Mouse (Mus musculus) midbrain, embryonic 16.5 days (tissue): ENCODE measurements around the gene Ahnak. TPM values are rescaled to one million over a fixed set of nuclear protein-coding genes. Genes with fewer than 3 reads are reported as not detected.

ENCODE experiments used
- ATAC-seq: fragments of 200-750 bp; cut with Nextera tagmentation; 2 replicates; pipeline ENCODE4 v1.8.0; 2017; ENCODE audit warnings: moderate TSS enrichment
- H3K27ac ChIP-seq: fragments of 300-500 bp; sonication (generic); 2 replicates; pipeline ENCODE4 v1.5.1; 2014; ENCODE audit warnings: mild to moderate bottlenecking, low read length, mixed read lengths
- H3K27me3 ChIP-seq: fragments of 300-500 bp; sonication (generic); 2 replicates; pipeline ENCODE4 v1.6.1; 2014; ENCODE audit warnings: low read depth, low read length, mixed read lengths; ENCODE audit not compliant: control insufficient read depth, insufficient read depth
- H3K36me3 ChIP-seq: fragments of 300-500 bp; sonication (generic); 2 replicates; pipeline ENCODE4 v1.6.1; 2014; ENCODE audit warnings: mild to moderate bottlenecking, low read length, moderate library complexity, mixed read lengths; ENCODE audit not compliant: control insufficient read depth, insufficient read depth
- H3K4me1 ChIP-seq: fragments of 300-500 bp; sonication (generic); 2 replicates; pipeline ENCODE4 v1.6.1; 2014; ENCODE audit warnings: mild to moderate bottlenecking, low read length, mixed read lengths; ENCODE audit not compliant: control insufficient read depth, insufficient read depth
- H3K4me2 ChIP-seq: fragments of 300-500 bp; sonication (generic); 2 replicates; pipeline ENCODE4 v1.6.1; 2014; ENCODE audit warnings: mild to moderate bottlenecking, low read length, mixed read lengths
- H3K4me3 ChIP-seq: fragments of 300-500 bp; sonication (generic); 2 replicates; pipeline ENCODE4 v1.5.1; 2014; ENCODE audit warnings: low read depth, mild to moderate bottlenecking, low read length, moderate library complexity, mixed read lengths
- H3K9ac ChIP-seq: fragments of 300-500 bp; sonication (generic); 2 replicates; pipeline ENCODE4 v1.6.1; 2014; ENCODE audit warnings: low read depth, low read length, mixed read lengths
- H3K9me3 ChIP-seq: fragments of 300-500 bp; sonication (generic); replicated peaks from 2 replicates; pipeline ENCODE4 v1.6.1; 2014; ENCODE audit warnings: mild to moderate bottlenecking, low read length, mixed read lengths; ENCODE audit not compliant: control insufficient read depth, poor library complexity, severe bottlenecking
- WGBS: fragments of 180-500 bp; shearing (Covaris S2); extraction: QIAGEN DNeasy Blood & Tissue Kit; methylation state at CpG from one replicate; pipeline ENCODE4 v1.1.7; 2014; 5-methylcytosine and 5-hydroxymethylcytosine counted together
- polyA plus RNA-seq: library from polyadenylated mRNA; unstranded; fragments of >200 nt; fragmentation: Nextera tagmentation; extraction: Ambion mirVana; gene quantifications from 2 replicates; pipeline ENCODE4 v1.2.1, GENCODE M21; 2015

The Ahnak gene
- polyA plus RNA-seq, 1 experiment from 2014 or later, result 2.7 TPM

DNA sequence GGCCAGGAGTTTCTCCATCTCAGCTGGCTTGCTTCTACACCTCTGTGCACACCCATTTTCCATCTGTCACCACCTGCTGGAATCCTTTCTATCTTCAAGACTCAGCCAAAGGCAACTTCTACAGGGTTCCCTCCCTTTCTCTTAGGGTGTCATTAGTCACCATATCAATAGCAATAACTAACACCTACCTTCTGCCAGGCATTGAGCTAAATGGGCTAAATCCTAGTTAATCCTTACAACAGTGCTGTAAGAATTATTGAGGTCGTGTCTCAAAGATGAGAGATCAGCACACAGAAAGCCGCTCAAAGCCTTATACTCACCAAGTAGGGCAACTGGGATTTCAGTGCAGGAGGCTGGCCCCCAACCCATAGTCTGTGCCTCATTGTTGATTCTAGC is 112.0 kb downstream of the Ahnak start:
- Histone ChIP-seq H3K27ac (no peak overlapping the region), H3K4me3 (no peak overlapping the region), H3K27me3 (no peaks in the 10 kb centered on the region), H3K4me2 (no peak overlapping the region), H3K9me3 (no peaks in the 10 kb centered on the region), H3K9ac (no peak overlapping the region), H3K36me3 (no peaks in the 10 kb centered on the region), H3K4me1 (no peaks in the 10 kb centered on the region)
- ATAC-seq, result no peak
- 64% methylated on average over 2 of the region's 2 CpGs for WGBS

DNA sequence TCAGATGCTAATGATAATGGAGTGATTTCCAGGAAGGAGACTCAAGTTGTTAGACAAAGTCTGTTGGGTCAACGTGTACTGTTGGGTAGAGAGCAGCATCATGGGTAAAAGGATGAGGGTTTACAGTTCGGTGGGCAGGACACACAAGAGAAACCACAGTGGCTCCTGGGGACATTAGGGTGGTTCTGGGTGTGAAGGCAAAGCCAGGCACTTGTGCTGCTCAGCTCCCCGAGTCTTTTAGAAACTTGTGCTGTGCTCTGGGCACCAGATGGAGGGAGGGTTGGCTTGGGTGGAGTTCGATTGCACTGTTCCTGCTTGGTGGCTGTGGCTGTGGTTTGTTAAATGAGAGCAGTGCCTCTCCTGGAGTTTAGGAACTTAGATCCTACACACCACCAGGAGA is 114.9 kb downstream of the Ahnak start:
- no peaks in the 10 kb centered on the region for H3K9me3 ChIP-seq
- H3K9ac ChIP-seq, result no peak overlapping the region
- H3K4me3 ChIP-seq, result no peak overlapping the region
- WGBS, result 74% methylated on average over 4 of the region's 4 CpGs
- no peak overlapping the region for H3K27ac ChIP-seq
- H3K36me3 ChIP-seq, result no peaks in the 10 kb centered on the region
- no peaks in the 10 kb centered on the region for H3K4me1 ChIP-seq
- H3K4me2 ChIP-seq, result no peak overlapping the region
- no peak for ATAC-seq
- H3K27me3 ChIP-seq, result no peaks in the 10 kb centered on the region

DNA sequence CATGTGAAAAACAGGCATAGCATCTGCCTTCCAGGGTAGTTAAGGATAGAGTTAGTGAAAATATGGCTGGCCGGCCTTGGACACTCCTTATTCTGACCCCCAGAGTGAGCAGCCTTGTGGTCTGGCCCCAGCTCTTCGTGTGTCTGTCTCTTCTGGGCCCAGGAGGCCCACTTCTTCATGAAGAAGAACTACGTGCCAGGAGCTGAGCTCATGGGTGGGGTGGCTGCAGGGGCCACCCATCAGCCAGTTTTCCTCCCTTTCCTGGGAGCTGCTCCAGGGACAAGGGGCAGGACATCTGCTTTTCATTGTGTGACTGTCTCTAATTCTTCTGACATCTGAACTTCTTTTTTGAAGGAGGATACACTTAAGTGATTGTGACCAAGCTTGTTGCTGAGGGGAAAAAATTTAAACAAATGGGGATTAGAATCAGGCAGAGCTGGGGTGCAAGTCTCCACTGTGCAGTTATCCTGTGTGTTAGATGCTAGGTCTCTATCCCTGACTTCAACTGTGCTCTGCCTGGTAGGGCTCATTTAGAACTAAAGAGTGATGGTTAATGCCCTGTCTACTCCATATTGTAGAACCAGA is 116.1 kb downstream of the Ahnak start:
- Histone ChIP-seq H3K4me3 (no peak overlapping the region), H3K9ac (no peak overlapping the region), H3K4me1 (no peaks in the 10 kb centered on the region), H3K9me3 (no peaks in the 10 kb centered on the region), H3K27ac (no peak overlapping the region), H3K27me3 (no peaks in the 10 kb centered on the region), H3K36me3 (no peaks in the 10 kb centered on the region), H3K4me2 (no peak overlapping the region)
- 70% methylated on average over 3 of the region's 3 CpGs for WGBS
- no peak for ATAC-seq

DNA sequence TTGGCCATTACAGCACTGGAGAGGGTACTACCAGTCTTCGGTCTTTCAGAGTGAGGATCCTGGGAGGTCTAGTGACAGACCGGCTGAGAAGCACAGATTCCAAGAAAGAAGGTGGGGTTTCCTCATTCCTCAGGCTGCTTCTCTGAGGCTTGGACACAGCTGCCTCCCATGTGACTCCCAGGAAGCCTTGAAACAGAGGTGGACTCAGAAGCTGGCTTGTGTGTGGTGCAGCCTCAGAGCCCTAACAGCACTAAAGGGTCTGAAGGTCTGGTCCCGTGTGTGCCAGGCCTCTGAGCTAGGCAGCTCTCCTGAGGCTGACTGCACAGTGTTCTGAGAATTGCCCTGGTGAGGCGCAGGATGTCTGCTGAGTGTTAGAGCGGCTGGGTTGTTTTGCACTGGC is 117.0 kb downstream of the Ahnak start:
- Histone ChIP-seq H3K4me1 (no peaks in the 10 kb centered on the region), H3K9me3 (no peaks in the 10 kb centered on the region), H3K27me3 (no peaks in the 10 kb centered on the region), H3K27ac (no peak overlapping the region), H3K36me3 (no peaks in the 10 kb centered on the region), H3K4me3 (no peak overlapping the region), H3K9ac (no peak overlapping the region), H3K4me2 (no peak overlapping the region)
- WGBS, result 71% methylated on average over 5 of the region's 5 CpGs
- ATAC-seq, result no peak

DNA sequence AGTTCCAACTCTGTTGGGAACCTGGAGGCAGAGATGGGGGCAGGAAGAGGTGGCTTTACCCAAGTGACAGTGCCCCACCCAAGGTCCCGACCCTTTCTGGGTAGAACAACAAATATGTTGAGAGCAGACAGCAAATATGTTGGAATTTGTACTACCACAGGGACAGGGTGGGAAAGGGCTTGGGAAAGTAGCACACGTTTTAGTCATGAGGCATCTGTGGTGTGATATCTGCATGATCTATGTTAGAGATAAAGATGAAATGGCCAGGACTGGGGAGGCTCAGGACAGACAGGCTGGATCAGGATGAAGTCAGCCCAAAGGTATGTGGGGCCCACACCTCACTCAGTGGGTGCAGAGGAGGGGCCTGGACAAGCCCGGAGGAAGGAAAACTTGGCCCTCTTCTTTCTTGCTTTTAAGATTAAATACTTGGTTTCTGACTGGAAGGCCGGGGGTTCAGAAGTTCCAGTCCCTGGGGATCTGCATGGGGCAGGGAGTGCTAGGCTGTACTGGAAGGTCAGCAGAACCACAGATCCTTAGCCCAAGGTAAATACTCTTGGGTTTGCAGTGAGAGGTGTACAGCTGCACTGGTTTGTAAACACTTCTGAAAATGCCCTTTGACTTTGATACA is 117.8 kb downstream of the Ahnak start:
- Histone ChIP-seq H3K9me3 (no peaks in the 10 kb centered on the region), H3K27ac (no peak overlapping the region), H3K27me3 (no peaks in the 10 kb centered on the region), H3K9ac (no peak overlapping the region), H3K4me2 (no peak overlapping the region), H3K4me3 (no peak overlapping the region), H3K36me3 (no peaks in the 10 kb centered on the region), H3K4me1 (no peaks in the 10 kb centered on the region)
- no peak for ATAC-seq
- WGBS, result 65% methylated on average over 4 of the region's 4 CpGs

DNA sequence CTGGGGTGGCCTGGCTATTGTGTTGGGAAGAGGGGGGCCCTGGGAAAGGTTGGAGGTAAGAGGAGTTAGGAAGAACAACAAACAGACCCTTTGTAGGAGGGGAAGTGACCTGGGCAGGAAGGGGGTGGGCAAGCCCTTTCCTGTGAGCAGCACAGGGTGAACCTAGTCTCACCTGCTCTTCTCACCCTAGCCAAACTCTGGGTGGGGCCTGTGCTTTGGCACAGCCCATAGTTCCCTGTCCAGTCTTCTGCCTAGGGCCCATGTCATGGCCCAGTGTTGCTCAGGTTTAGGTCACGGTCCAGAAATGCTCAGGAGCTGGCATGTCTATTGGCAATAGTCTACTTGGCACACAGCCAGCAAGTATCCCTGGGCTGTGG is 118.3 kb downstream of the Ahnak start:
- Histone ChIP-seq H3K27ac (no peak overlapping the region), H3K36me3 (0 out of 2 replicates have a peak, but pooled peaks cover 3% of the 10 kb centered on the region), H3K9me3 (no peaks in the 10 kb centered on the region), H3K4me1 (no peaks in the 10 kb centered on the region), H3K9ac (no peak overlapping the region), H3K27me3 (no peaks in the 10 kb centered on the region), H3K4me3 (no peak overlapping the region), H3K4me2 (no peak overlapping the region)
- no peak for ATAC-seq
- WGBS, result 69% methylated on average over 1 of the region's 1 CpGs

DNA sequence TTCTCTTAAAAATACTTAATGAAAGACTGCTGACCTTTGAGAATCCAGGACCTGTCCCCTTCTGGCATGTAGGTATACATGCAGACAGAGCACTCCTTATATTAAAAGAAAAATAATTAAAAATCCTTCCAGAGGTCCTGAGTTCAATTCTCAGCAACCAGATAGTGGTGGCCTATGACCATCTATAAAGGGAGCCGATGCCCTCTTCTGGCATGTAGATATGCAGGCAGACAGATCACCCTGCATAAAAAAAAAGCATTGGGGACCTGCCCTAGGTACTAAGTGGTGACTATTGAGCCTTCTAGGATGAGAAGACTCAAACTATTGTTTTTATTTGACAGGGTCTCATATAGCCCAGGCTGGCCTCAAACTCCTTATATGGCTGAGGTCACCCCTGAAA is 119.5 kb downstream of the Ahnak start:
- 0 out of 2 replicates have a peak, but pooled peaks cover 6% of the 10 kb centered on the region for H3K36me3 ChIP-seq
- 87% methylated on average over 1 of the region's 1 CpGs for WGBS
- no peak overlapping the region for H3K9ac ChIP-seq
- H3K9me3 ChIP-seq, result no peaks in the 10 kb centered on the region
- H3K4me3 ChIP-seq, result no peak overlapping the region
- no peak overlapping the region for H3K27ac ChIP-seq
- no peak for ATAC-seq
- H3K4me2 ChIP-seq, result no peak overlapping the region
- H3K27me3 ChIP-seq, result no peaks in the 10 kb centered on the region
- H3K4me1 ChIP-seq, result no peaks in the 10 kb centered on the region

DNA sequence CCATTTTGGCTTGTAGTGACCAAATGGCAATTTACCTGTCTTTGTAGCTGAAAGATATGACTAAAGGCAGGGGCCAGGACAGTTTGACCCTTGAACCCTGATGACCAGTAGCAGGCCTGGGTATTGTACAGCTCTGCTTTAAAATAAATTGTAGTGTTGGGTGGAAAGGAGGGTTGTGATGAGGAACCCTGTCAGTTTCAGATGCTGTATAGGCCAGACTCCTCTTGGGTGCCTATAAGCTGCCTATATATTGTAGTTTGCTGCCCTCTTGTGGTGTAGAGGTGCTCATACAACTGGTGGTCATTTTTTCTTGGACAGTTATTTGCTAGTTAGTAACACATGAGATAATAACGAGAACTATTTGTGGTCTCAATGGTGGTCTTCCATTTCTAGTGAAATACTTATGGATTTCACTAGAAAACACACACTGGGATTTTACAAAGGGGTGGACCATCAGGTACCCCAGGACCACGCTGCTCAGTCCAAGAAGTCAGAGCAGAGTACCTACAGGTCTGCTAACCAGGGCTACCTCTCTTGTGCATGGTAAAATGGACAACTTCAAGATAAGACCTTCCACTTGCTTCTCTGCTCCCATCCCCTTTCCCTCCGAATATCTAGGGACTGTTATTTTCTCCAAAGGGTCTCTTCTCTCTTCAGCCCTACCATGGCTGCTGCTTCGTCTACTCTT is 121.2 kb downstream of the Ahnak start:
- 51% methylated on average over 4 of the region's 4 CpGs for WGBS
- H3K9ac ChIP-seq, result no peak overlapping the region
- H3K36me3 ChIP-seq, result 0 out of 2 replicates have a peak, but pooled peaks cover 10% of the 10 kb centered on the region
- no peaks in the 10 kb centered on the region for H3K27me3 ChIP-seq
- no peak overlapping the region for H3K27ac ChIP-seq
- no peaks in the 10 kb centered on the region for H3K9me3 ChIP-seq
- no peak overlapping the region for H3K4me2 ChIP-seq
- peak; percentile 93 for ATAC-seq
- H3K4me3 ChIP-seq, result no peak overlapping the region
- no peaks in the 10 kb centered on the region for H3K4me1 ChIP-seq

DNA sequence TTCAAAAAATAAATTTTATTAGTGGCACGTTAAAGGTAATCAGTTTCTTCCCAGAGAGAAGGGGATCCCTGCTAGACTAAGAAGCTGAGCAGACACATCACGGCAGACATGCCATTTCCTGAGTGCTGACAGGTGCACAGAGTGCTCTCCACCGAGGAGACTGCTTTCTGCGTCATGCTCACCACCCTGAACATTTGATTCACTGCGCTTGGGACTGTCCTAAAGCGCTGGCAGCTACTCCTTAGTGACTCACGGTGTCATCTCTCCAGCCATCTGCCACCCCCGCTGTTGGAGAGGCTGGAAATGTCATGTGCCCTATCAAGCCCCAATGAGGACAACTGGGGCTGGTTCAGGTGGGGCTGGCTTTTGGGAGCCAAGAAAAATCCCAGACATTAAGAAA is 123.0 kb downstream of the Ahnak start:
- WGBS, result 81% methylated on average over 8 of the region's 8 CpGs
- Histone ChIP-seq H3K27me3 (no peaks in the 10 kb centered on the region), H3K36me3 (0 out of 2 replicates have a peak, but pooled peaks cover 10% of the 10 kb centered on the region), H3K9ac (no peak overlapping the region), H3K4me1 (no peaks in the 10 kb centered on the region), H3K4me2 (no peak overlapping the region), H3K4me3 (no peak overlapping the region), H3K27ac (no peak overlapping the region), H3K9me3 (no peaks in the 10 kb centered on the region)
- ATAC-seq, result no peak
